Mouse (Mus musculus) ES-Bruce4 (cell line): Measurements from ENCODE around the gene Ifitm10.

Experiments
- CTCF ChIP-seq: IDR thresholded peaks from one replicate; pipeline ENCODE4 v1.8.1; 2011; ENCODE audit warnings: low read depth, low read length
- EP300 ChIP-seq: IDR thresholded peaks from 2 replicates; pipeline ENCODE4 v1.6.1; 2011; ENCODE audit warnings: low read depth, low read length; ENCODE audit not compliant: insufficient read depth

GRCm38 (mm10) chr7:142303249-142303648 lies 70.3 kb downstream of the Ifitm10 start, which contains the start of gene Krtap5-4:
- TF ChIP-seq CTCF (no peak), EP300 (no peak)
